Mouse (Mus musculus): ENCODE data around the gene 1700074P13Rik.
"Not testable (repeated sequence)": the region's sequence is repeated elsewhere in the genome, so short reads cannot be mapped to it uniquely, and the experiment has no call there.

1700074P13Rik gene

DNA sequence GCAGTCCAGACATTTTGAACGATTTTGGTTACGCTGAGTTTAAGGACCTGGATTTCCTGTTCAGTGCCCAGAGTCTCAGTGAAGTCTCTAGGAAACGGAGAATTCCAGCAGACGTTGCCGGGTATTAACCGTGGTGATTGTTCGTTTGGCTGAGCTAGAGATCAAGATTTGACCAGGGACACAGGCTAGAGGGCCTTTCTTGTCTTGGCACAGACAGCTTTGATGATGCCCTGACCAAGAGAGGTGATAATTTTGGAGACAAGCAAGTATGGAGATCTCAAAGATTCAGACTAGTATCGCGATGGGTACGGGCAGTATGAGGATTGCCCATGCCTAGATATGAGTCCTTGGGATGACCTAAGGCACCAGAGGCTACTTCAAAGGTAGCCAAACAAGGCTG is at the start of gene 1700074P13Rik:
1700074P13Rik (minus strand) TSS at position 101 of the 400 bp plus-strand sequence.
- DNase-seq = no peak

DNA sequence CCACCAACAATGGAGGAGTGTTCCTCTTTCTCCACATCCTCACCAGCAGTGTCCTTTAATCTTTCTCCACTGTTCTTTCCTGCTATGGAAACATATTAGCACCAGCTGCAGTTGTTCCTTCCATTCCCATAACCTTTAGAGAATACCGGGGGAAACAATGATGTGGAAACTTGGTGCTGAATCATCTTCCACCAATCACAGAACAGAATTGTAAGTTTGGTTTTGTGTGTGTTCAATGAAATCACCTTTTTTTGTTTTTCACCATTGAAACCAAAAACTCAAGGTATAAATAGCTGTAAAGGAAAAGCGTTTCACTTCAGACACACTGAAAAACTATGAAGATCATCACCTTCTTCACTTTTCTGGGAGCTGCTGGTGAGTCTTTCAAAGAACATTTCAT is 24.1 kb upstream of the 1700074P13Rik start, which contains the start of gene 1810009J06Rik:
1810009J06Rik (plus strand) TSS at position 301 of the 400 bp plus-strand sequence.
- not testable (repeated sequence) for DNase-seq

GRCm38 (mm10) chr6:40953716-40954115 is 13.4 kb upstream of the 1700074P13Rik start:
- no peak for DNase-seq

GRCm38 (mm10) chr6:40951770-40952169 is 11.4 kb upstream of the 1700074P13Rik start, which contains the start of gene Gm4744:
TSS of gene Gm4744 (minus strand) at chr6:40951870.
- DNase-seq = no peak

DNA sequence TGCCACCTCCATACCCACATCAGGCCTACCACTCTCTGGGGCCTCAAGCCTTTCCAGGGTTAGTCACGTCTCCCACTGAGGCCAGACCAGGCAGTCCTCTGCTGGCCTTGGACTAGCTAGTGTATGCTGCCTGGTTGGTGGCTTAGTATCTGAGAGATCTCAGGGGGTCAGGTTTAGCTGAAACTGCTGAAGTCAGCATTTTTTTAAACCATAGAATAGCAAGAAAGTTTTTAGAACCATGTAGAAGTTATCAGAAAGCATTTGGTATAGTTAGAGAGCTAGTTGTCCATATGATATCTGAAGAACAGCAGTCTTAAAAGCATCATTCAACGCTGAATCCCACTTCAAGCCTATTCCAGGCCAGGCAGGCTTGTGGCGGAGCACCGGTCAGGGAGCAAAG is 20.4 kb downstream of the 1700074P13Rik start:
- no peak for DNase-seq

GRCm38 (mm10) chr6:40900287-40900686 is 40.1 kb downstream of the 1700074P13Rik start, which contains the start of gene Prss58:
TSS of gene Prss58 (minus strand) at chr6:40900387.
- DNase-seq = no peak

- DNase-seq = no peak
Measured at GRCm38 (mm10) chr6:40894716-40895115, 45.6 kb downstream of the 1700074P13Rik start.

DNA sequence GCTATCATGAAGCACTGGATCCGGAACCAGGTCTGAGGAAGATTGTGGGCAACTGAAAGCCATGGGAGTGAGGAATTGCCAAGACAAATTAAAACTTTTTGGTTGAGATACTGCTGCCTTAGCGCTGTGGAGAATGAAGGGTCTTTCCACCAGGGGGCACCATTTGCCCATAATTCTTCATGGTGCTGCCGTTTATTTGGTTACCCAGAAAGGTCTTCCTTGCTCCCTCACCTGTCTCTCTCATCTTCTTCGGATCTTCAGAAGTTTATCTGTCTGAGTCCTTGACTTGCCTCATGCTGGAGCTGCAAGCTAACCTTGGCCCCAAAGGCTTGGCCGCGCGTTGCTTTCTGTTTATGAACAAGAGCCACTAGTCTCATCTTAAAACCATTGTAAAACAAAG is 46.8 kb downstream of the 1700074P13Rik start:
- no peak for DNase-seq

GRCm38 (mm10) chr6:40891754-40892153 is 48.6 kb downstream of the 1700074P13Rik start:
- no peak for DNase-seq

GRCm38 (mm10) chr6:40890973-40891372 is 49.4 kb downstream of the 1700074P13Rik start:
- no peak for DNase-seq

DNA sequence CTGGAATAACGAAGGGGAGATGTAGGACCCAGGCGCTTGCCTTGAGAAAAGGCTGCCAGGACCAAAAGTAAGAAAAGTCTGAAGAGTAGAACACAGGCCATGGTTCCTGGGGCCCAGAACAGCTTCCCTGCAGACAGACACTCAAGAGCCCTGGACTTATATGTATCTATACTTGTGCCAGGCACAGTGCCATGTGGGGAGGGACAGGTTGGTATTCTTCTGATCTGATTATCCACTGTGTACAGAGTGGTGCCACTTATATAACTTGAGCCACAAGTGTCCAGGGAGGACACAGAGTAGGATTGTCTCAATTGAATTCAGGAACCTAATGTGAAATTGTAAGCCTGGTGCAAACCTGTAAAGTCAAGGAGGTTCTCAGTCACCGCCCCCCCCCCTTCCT is 53.0 kb downstream of the 1700074P13Rik start, which contains the start of gene Moxd2:
Moxd2 (minus strand) TSS at position 101 of the 400 bp plus-strand sequence.
- DNase-seq = no peak

Measured in cerebellum, postnatal 36 days (tissue).